Mouse (Mus musculus): Measurements from ENCODE around the gene S1pr1.

DNA sequence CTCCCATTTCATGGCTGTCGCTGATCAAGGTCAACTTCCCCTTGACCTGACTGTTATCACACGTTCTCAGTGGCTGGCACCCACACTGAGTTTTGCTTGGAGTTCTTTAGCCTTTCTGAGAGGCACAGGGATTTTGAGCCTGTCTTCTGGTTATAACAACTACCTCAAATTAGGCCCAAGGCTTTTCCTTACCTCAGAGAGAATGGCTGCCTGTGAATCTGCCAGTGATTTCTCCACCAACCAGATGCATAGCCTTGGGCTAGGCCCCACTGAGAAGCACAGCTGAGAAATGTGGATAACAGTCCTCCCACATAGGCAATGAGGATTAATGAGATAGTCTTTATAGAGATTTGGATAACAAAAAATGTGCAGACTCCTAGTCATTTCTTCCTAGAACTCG lies 50.4 kb downstream of the S1pr1 start:
- no peak for TF ChIP-seq CTCF (IDR thresholded peaks at IDR 0.05; ENCODE audit: control insufficient read depth, insufficient read depth, insufficient read length)
- TF ChIP-seq FOSL1 (IDR thresholded peaks at IDR 0.05; ENCODE audit: insufficient read depth, low read length, poor library complexity, severe bottlenecking) = no peak
- TF ChIP-seq USF1 (IDR thresholded peaks at IDR 0.05; ENCODE audit: low read depth) = no peak
- TF ChIP-seq MAX (IDR thresholded peaks at IDR 0.05) = no peak
- no peak for TF ChIP-seq MYOD1 (IDR thresholded peaks at IDR 0.05; ENCODE audit: control insufficient read depth, insufficient read length, low read depth)
